Comparison of ENCODE assay signal across 23 mouse cellular contexts in the genomic region with DNA sequence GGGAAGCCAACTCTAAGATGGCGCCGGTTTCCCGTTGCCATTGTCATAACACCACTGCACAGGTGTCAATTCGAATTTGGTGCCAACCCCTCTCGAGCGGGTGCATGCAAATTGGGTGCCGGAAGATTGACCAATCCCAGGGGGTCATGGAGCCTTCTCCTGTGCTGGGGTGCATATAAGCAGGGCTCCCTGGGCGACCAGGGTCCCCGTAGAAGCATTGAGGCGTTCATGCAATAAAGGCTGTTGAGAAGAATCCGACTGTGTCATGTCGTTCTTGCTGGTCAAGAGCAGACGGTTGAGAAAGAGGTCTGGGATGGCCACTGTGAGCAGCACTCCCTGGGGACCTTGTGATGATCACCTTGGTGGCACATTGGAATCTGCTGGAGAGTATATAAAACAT.
A peak's percentile ranks its signal among the peaks of the same experiment; 100 is the strongest.
DNase-seq lines count a peak whose midpoint lies in the region; ATAC-seq lines count a peak whose summit lies in the region.
"Had no signal": no experiment of that assay in that cellular context is flagged by ENCODE, and none has a peak within 500 bp of the region (broad histone marks: within the 10 kb centered on the region; RNA-seq: fewer than 3 reads in every experiment).

No protein-coding gene starts in this region.

- no peak overlapping the region for H3K27ac ChIP-seq in limb, embryonic 11.5 days (replicated peaks; ENCODE audit: low read depth, low read length)
- no peak overlapping the region for H3K27ac ChIP-seq in limb, embryonic 10.5 days
- H3K27ac ChIP-seq: embryonic facial prominence, embryonic 13.5 days; embryonic facial prominence, embryonic 15.5 days; forebrain, embryonic 12.5 days had no signal

- H3K4me2 ChIP-seq in limb, embryonic 11.5 days (ENCODE audit: low read depth, severe bottlenecking) = no peak overlapping the region
- H3K4me2 ChIP-seq: embryonic facial prominence, embryonic 13.5 days; embryonic facial prominence, embryonic 15.5 days; forebrain, embryonic 12.5 days had no signal

- no peak for ATAC-seq in limb, embryonic 11.5 days (ENCODE audit: insufficient number of reproducible peaks, low FRiP score, low TSS enrichment, low read depth)
- ATAC-seq: forebrain, embryonic 14.5 days; forebrain, embryonic 16.5 days had no signal

- H3K4me1 ChIP-seq in limb, embryonic 11.5 days (ENCODE audit: control insufficient read depth, insufficient read depth, low read length) = no peaks in the 10 kb centered on the region
- 0 out of 2 replicates have a peak, but pooled peaks cover 3% of the 10 kb centered on the region for H3K4me1 ChIP-seq in limb, embryonic 10.5 days
- H3K4me1 ChIP-seq: embryonic facial prominence, embryonic 13.5 days; embryonic facial prominence, embryonic 15.5 days; forebrain, embryonic 12.5 days had no signal

- WGBS in limb, embryonic 11.5 days = 89% methylated on average over 13 of the region's 13 CpGs
- WGBS in limb, embryonic 10.5 days = 92% methylated on average over 13 of the region's 13 CpGs

- no peaks in the 10 kb centered on the region for H3K36me3 ChIP-seq in limb, embryonic 11.5 days (ENCODE audit: control insufficient read depth, insufficient read depth, low read length)
- H3K36me3 ChIP-seq in limb, embryonic 10.5 days = peaks cover 3% of the 10 kb centered on the region; the same call in 1 of the 2 replicates
- H3K36me3 ChIP-seq: embryonic facial prominence, embryonic 15.5 days had no signal

- DNase-seq in heart, adult 11 months = peak; percentile 83
- no peak for DNase-seq in heart, adult 18-20 months
- DNase-seq in limb, embryonic 11.5 days (ENCODE audit: low spot score) = peak; percentile 14
- no peak for DNase-seq in limb, embryonic 10.5 days (ENCODE audit: low spot score)
- peak; percentile 37 for DNase-seq in testis, postnatal 10 days (ENCODE audit: low spot score)
- no peak for DNase-seq in testis, postnatal 14 days (ENCODE audit: low spot score)
- DNase-seq in neural tube, embryonic 10.5 days (ENCODE audit: extremely low spot score, low spot score) = no peak
- DNase-seq: adrenal gland, adult 2 months; adrenal gland, postnatal 10 days; adrenal gland, postnatal 25 days; cerebellum, adult 11 months; cerebellum, adult 18-20 months; cerebellum, adult 8-10 months; cerebellum, adult 9-11 months; cerebellum, postnatal 14 days; cerebellum, postnatal 36 days; embryo, embryonic 11 days had no signal

- H3K27me3 ChIP-seq in limb, embryonic 11.5 days (ENCODE audit: control insufficient read depth, insufficient read depth, low read length) = no peaks in the 10 kb centered on the region
- H3K27me3 ChIP-seq in limb, embryonic 10.5 days (ENCODE audit: low read depth, poor library complexity, severe bottlenecking) = no peaks in the 10 kb centered on the region
- H3K27me3 ChIP-seq: embryonic facial prominence, embryonic 13.5 days; embryonic facial prominence, embryonic 15.5 days; forebrain, embryonic 12.5 days had no signal

- H3K9me3 ChIP-seq in limb, embryonic 11.5 days (ENCODE audit: control insufficient read depth, low read length) = no peaks in the 10 kb centered on the region
- H3K9me3 ChIP-seq in limb, embryonic 10.5 days (replicated peaks) = peaks cover 3% of the 10 kb centered on the region; the same call in 1 of the 2 replicates
- H3K9me3 ChIP-seq: embryonic facial prominence, embryonic 15.5 days had no signal

- no peak overlapping the region for H3K9ac ChIP-seq in limb, embryonic 11.5 days (ENCODE audit: low read length)
- H3K9ac ChIP-seq: embryonic facial prominence, embryonic 13.5 days; embryonic facial prominence, embryonic 15.5 days; forebrain, embryonic 12.5 days had no signal

- H3K4me3 ChIP-seq in limb, embryonic 11.5 days (ENCODE audit: low read depth, low read length) = no peak overlapping the region
- H3K4me3 ChIP-seq in limb, embryonic 10.5 days = no peak overlapping the region
- H3K4me3 ChIP-seq: embryonic facial prominence, embryonic 13.5 days; embryonic facial prominence, embryonic 15.5 days; erythroblast, embryonic 14.5 days; forebrain, embryonic 12.5 days had no signal

Comparison
In these comparisons a context has a peak if more than half of its experiments do, and no peak if none do; other contexts are left out.
1. DNase-seq: peak in heart, adult 11 months (single experiment), limb, embryonic 11.5 days (single experiment) and testis, postnatal 10 days (single experiment); none in heart, adult 18-20 months (0 of 2), limb, embryonic 10.5 days (single experiment), testis, postnatal 14 days (single experiment) and neural tube, embryonic 10.5 days (single experiment).